Mouse (Mus musculus): ENCODE data around the gene Gm4131. TPM values are rescaled to one million over a fixed set of nuclear protein-coding genes. Genes with fewer than 3 reads are reported as not detected.
A peak's percentile ranks its signal among the peaks of the same experiment; 100 is the strongest.
"Not testable (repeated sequence)": the region's sequence is repeated elsewhere in the genome, so short reads cannot be mapped to it uniquely, and the experiment has no call there.

Gm4131 gene
- polyA plus RNA-seq (2015; fragmentation: Nextera tagmentation; extraction: Ambion mirVana): not detected in 2 replicates

GRCm38 (mm10) chr14:62566821-62567220, at the start of gene Gm4131:
Gene Gm4131 (minus strand): TSS chr14:62566921.
- H3K27me3 ChIP-seq (replicated peaks; ENCODE audit: insufficient read depth, low read length); H3K9me3 ChIP-seq (ENCODE audit: low read length); ATAC-seq; H3K4me2 ChIP-seq (replicated peaks; ENCODE audit: low read depth, low read length); H3K4me1 ChIP-seq (ENCODE audit: insufficient read depth, low read depth, low read length); H3K36me3 ChIP-seq (ENCODE audit: insufficient read depth, low read length); H3K4me3 ChIP-seq (ENCODE audit: low read depth, low read length); H3K9ac ChIP-seq (replicated peaks; ENCODE audit: low read depth); H3K27ac ChIP-seq (ENCODE audit: low read length); DNase-seq (ENCODE audit: low spot score): not testable (repeated sequence)
- 78% methylated on average over 9 of the region's 9 CpGs for WGBS

- TF ChIP-seq EP300 (IDR thresholded peaks at IDR 0.05): peak; percentile 55
- TF ChIP-seq CTCF (IDR thresholded peaks at IDR 0.05): no peak
- WGBS: 37% methylated on average over 3 of the region's 3 CpGs
- Histone ChIP-seq H3K9me3 (ENCODE audit: low read length) (no peaks in the 10 kb centered on the region), H3K36me3 (ENCODE audit: insufficient read depth, low read length) (no peaks in the 10 kb centered on the region), H3K9ac (replicated peaks; ENCODE audit: low read depth) (no peak overlapping the region), H3K27me3 (replicated peaks; ENCODE audit: insufficient read depth, low read length) (no peaks in the 10 kb centered on the region), H3K4me2 (replicated peaks; ENCODE audit: low read depth, low read length) (no peak overlapping the region), H3K4me3 (ENCODE audit: low read depth, low read length) (no peak overlapping the region), H3K4me1 (ENCODE audit: insufficient read depth, low read depth, low read length) (no peaks in the 10 kb centered on the region), H3K27ac (ENCODE audit: low read length) (no peak overlapping the region)
- ATAC-seq (peak; percentile 68), DNase-seq (ENCODE audit: low spot score) (peak; percentile 79)
These were observed 43.2 kb upstream of the Gm4131 start for GRCm38 (mm10) chr14:62609904-62610303.

GRCm38 (mm10) chr14:62607791-62608196, 41.1 kb upstream of the Gm4131 start:
- Histone ChIP-seq H3K4me3 (ENCODE audit: low read depth, low read length) (no peak overlapping the region), H3K9me3 (ENCODE audit: low read length) (no peaks in the 10 kb centered on the region), H3K27ac (ENCODE audit: low read length) (no peak overlapping the region), H3K4me2 (replicated peaks; ENCODE audit: low read depth, low read length) (no peak overlapping the region), H3K36me3 (ENCODE audit: insufficient read depth, low read length) (no peaks in the 10 kb centered on the region), H3K4me1 (ENCODE audit: insufficient read depth, low read depth, low read length) (no peaks in the 10 kb centered on the region), H3K9ac (replicated peaks; ENCODE audit: low read depth) (no peak overlapping the region), H3K27me3 (replicated peaks; ENCODE audit: insufficient read depth, low read length) (no peaks in the 10 kb centered on the region)
- ATAC-seq: no peak
- DNase-seq (ENCODE audit: low spot score): peak; percentile 40
- TF ChIP-seq CTCF (IDR thresholded peaks at IDR 0.05) (peak; percentile 59), EP300 (IDR thresholded peaks at IDR 0.05) (no peak)
- 54% methylated on average over 8 of the region's 8 CpGs for WGBS

GRCm38 (mm10) chr14:62602869-62603268, 36.1 kb upstream of the Gm4131 start:
- Histone ChIP-seq H3K4me3 (ENCODE audit: low read depth, low read length) (no peak overlapping the region), H3K4me2 (replicated peaks; ENCODE audit: low read depth, low read length) (no peak overlapping the region), H3K27ac (ENCODE audit: low read length) (no peak overlapping the region), H3K36me3 (ENCODE audit: insufficient read depth, low read length) (no peaks in the 10 kb centered on the region), H3K9me3 (ENCODE audit: low read length) (no peaks in the 10 kb centered on the region), H3K27me3 (replicated peaks; ENCODE audit: insufficient read depth, low read length) (no peaks in the 10 kb centered on the region), H3K9ac (replicated peaks; ENCODE audit: low read depth) (no peak overlapping the region), H3K4me1 (ENCODE audit: insufficient read depth, low read depth, low read length) (no peaks in the 10 kb centered on the region)
- TF ChIP-seq EP300 (IDR thresholded peaks at IDR 0.05) (no peak), CTCF (IDR thresholded peaks at IDR 0.05) (no peak)
- no peak for ATAC-seq
- WGBS: 82% methylated on average over 1 of the region's 1 CpGs
- DNase-seq (ENCODE audit: low spot score): no peak

- Histone ChIP-seq H3K4me2 (replicated peaks; ENCODE audit: low read depth, low read length) (no peak overlapping the region), H3K4me3 (ENCODE audit: low read depth, low read length) (no peak overlapping the region), H3K36me3 (ENCODE audit: insufficient read depth, low read length) (no peaks in the 10 kb centered on the region), H3K27ac (ENCODE audit: low read length) (no peak overlapping the region), H3K27me3 (replicated peaks; ENCODE audit: insufficient read depth, low read length) (no peaks in the 10 kb centered on the region), H3K9ac (replicated peaks; ENCODE audit: low read depth) (no peak overlapping the region), H3K4me1 (ENCODE audit: insufficient read depth, low read depth, low read length) (no peaks in the 10 kb centered on the region), H3K9me3 (ENCODE audit: low read length) (no peaks in the 10 kb centered on the region)
- DNase-seq (ENCODE audit: low spot score) (no peak), ATAC-seq (no peak)
- TF ChIP-seq CTCF (IDR thresholded peaks at IDR 0.05) (no peak), EP300 (IDR thresholded peaks at IDR 0.05) (no peak)
- WGBS: 83% methylated on average over 1 of the region's 1 CpGs
These were observed 35.5 kb upstream of the Gm4131 start for GRCm38 (mm10) chr14:62602271-62602670.

GRCm38 (mm10) chr14:62600109-62600522, 33.4 kb upstream of the Gm4131 start:
- DNase-seq (ENCODE audit: low spot score): no peak
- H3K4me3 ChIP-seq (ENCODE audit: low read depth, low read length): no peak overlapping the region
- H3K4me2 ChIP-seq (replicated peaks; ENCODE audit: low read depth, low read length): no peak overlapping the region
- no peak overlapping the region for H3K9ac ChIP-seq (replicated peaks; ENCODE audit: low read depth)
- no peak for ATAC-seq
- H3K9me3 ChIP-seq (ENCODE audit: low read length): no peaks in the 10 kb centered on the region
- WGBS: 79% methylated on average over 6 of the region's 6 CpGs
- H3K36me3 ChIP-seq (ENCODE audit: insufficient read depth, low read length): no peaks in the 10 kb centered on the region
- no peaks in the 10 kb centered on the region for H3K4me1 ChIP-seq (ENCODE audit: insufficient read depth, low read depth, low read length)
- TF ChIP-seq EP300 (IDR thresholded peaks at IDR 0.05): no peak
- TF ChIP-seq CTCF (IDR thresholded peaks at IDR 0.05): no peak
- H3K27ac ChIP-seq (ENCODE audit: low read length): no peak overlapping the region
- no peaks in the 10 kb centered on the region for H3K27me3 ChIP-seq (replicated peaks; ENCODE audit: insufficient read depth, low read length)

- no peak overlapping the region for H3K9ac ChIP-seq (replicated peaks; ENCODE audit: low read depth)
- no peak overlapping the region for H3K4me3 ChIP-seq (ENCODE audit: low read depth, low read length)
- H3K36me3 ChIP-seq (ENCODE audit: insufficient read depth, low read length): no peaks in the 10 kb centered on the region
- ATAC-seq (no peak; the same call in 1 of the 2 replicates), DNase-seq (ENCODE audit: low spot score) (no peak)
- WGBS: 31% methylated on average over 3 of the region's 3 CpGs
- no peak for TF ChIP-seq EP300 (IDR thresholded peaks at IDR 0.05)
- TF ChIP-seq CTCF (IDR thresholded peaks at IDR 0.05): no peak
- H3K4me2 ChIP-seq (replicated peaks; ENCODE audit: low read depth, low read length): no peak overlapping the region
- no peaks in the 10 kb centered on the region for H3K9me3 ChIP-seq (ENCODE audit: low read length)
- H3K27ac ChIP-seq (ENCODE audit: low read length): no peak overlapping the region
- H3K4me1 ChIP-seq (ENCODE audit: insufficient read depth, low read depth, low read length): peaks cover 5% of the 10 kb centered on the region; the same call in 1 of the 2 replicates
- no peaks in the 10 kb centered on the region for H3K27me3 ChIP-seq (replicated peaks; ENCODE audit: insufficient read depth, low read length)
These were observed 18.6 kb upstream of the Gm4131 start for GRCm38 (mm10) chr14:62585338-62585737.

All from lung, postnatal 0 days (tissue).